Mouse (Mus musculus) olfactory bulb, adult 2 months (tissue): ENCODE measurements around the gene Itpk1.

ENCODE experiments used
- CTCF ChIP-seq: fragments of 200-500 bp; IDR thresholded peaks from 2 replicates; pipeline ENCODE4 v1.5.1; 2012; ENCODE audit warnings: low read depth, mild to moderate bottlenecking, low read length, moderate library complexity; ENCODE audit not compliant: insufficient read depth
- POLR2A ChIP-seq: fragments of 200-500 bp; IDR thresholded peaks from 2 replicates; pipeline ENCODE4 v1.6.1; 2012; ENCODE audit warnings: mild to moderate bottlenecking, low read depth, low read length, moderate library complexity; ENCODE audit not compliant: insufficient read depth

GRCm38 (mm10) chr12:102535796-102536195 lies 168.9 kb downstream of the Itpk1 start:
- TF ChIP-seq POLR2A: no peak
- TF ChIP-seq CTCF: no peak
